Mouse (Mus musculus) layer of hippocampus, postnatal 36 days (tissue): ENCODE measurements around the gene Naip2. TPM values are rescaled to one million over a fixed set of nuclear protein-coding genes. Genes with fewer than 3 reads are reported as not detected.

Experiments
- DNase-seq, 2 experiments: peaks; one replicate each; pipeline ENCODE4 v3.0.0; 2022
- total RNA-seq, 2 experiments: library from RNA; stranded (reverse); gene quantifications; 2 replicates each; pipeline ENCODE4 v1.2.3; 2021

Naip2 gene
- total RNA-seq, 2 experiments from 2014 or later: 0.42 to 0.51 TPM

GRCm38 (mm10) chr13:100107652-100108472 is 94.0 kb downstream of the Naip2 start, which contains the start of gene Serf1:
Gene Serf1 (plus strand): TSS chr13:100108012.
- DNase-seq: peak; percentile 80 to 84

- peak; percentile 93 to 94 for DNase-seq
Observed at GRCm38 (mm10) chr13:100103748-100104254, 98.1 kb downstream of the Naip2 start, which contains the start of gene Bdp1. Gene Bdp1 (minus strand): TSS chr13:100104070.

GRCm38 (mm10) chr13:100103052-100103658 is 98.7 kb downstream of the Naip2 start:
- DNase-seq: no peak

- no peak for DNase-seq
Observed at GRCm38 (mm10) chr13:100098808-100099207, 103.1 kb downstream of the Naip2 start.

Other genes starting within 250 kb of the Naip2 start
- 10 to 100 TPM; 26.9 to 30.4 TPM for gene Mccc2, start 186.5 kb downstream of the Naip2 start, total RNA-seq
- gene Bdp1, start 98.0 kb downstream of the Naip2 start, total RNA-seq: 10 to 100 TPM; 38.5 to 38.7 TPM
- 10 to 100 TPM; 17.5 to 22.3 TPM for gene Serf1, start 94.1 kb downstream of the Naip2 start, total RNA-seq
- 10 to 100 TPM; 34.1 to 43.9 TPM for gene Smn1, start 77.2 kb downstream of the Naip2 start, total RNA-seq
- gene Naip5, start 44.2 kb upstream of the Naip2 start, total RNA-seq: under 1 TPM; 0.32 to 0.40 TPM
- gene Naip6, start 115.6 kb upstream of the Naip2 start, total RNA-seq: under 1 TPM; 0.17 to 0.20 TPM